In the genomic region with DNA sequence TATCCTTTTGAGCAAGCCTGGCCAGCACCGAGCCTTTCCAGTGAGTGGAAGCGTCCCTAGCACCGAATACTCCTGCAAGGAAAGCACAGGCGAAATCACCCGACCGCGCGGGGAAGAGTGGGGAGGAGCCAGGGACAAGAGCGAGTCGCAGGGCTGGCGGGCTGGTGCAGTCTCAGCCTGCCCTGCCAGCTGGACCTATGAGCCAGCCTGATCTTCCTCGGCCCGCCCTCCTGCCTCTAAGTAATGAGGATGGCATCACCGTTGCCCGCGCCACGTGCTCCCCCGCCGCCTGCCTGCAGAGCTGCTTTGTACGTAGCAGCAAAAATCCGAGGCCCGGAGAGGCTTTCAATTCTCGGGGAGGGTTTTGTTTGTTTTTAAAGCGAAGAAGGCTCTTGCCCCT, we compare ENCODE assay signal across 8 mouse cellular contexts. TPM values are rescaled to one million over a fixed set of nuclear protein-coding genes. Genes with fewer than 3 reads are reported as not detected.
DNase-seq lines count a peak whose midpoint lies in the region; ATAC-seq and TF ChIP-seq lines count a peak whose summit lies in the region.

No protein-coding gene starts in this region.

- DNase-seq in Patski (ENCODE audit: low read depth, low spot score) = no peak
- DNase-seq in cerebellum, postnatal 14 days = peak; percentile 92 to 94
- peak; percentile 88 to 89 for DNase-seq in frontal cortex, postnatal 10 days (ENCODE audit: low spot score in 2 of 2)
- DNase-seq in left cerebral cortex, adult 11 months (ENCODE audit: low spot score) = peak; percentile 90
- peak; percentile 96 for DNase-seq in lung, postnatal 36 days
- DNase-seq in retina, embryonic 14.5 days (ENCODE audit: low spot score) = peak; percentile 97
- DNase-seq in thymus, postnatal 36 days = peak; percentile 77 to 85

- TF ChIP-seq CTCF in Patski (IDR thresholded peaks at IDR 0.05) = no peak

- H3K4me3 ChIP-seq in hindbrain, embryonic 12.5 days = peak overlapping the region; percentile 27

- CTCF ChIA-PET in Patski (lab: Charles Lee) = no interaction called here

- ATAC-seq in Patski = peak; percentile 82
- peak; percentile 90 for ATAC-seq in hindbrain, embryonic 12.5 days (ENCODE audit: low FRiP score)

- no peaks in the 10 kb centered on the region for H3K9me3 ChIP-seq in hindbrain, embryonic 12.5 days (replicated peaks)

- H3K36me3 ChIP-seq in hindbrain, embryonic 12.5 days = no peaks in the 10 kb centered on the region

- H3K4me2 ChIP-seq in hindbrain, embryonic 12.5 days (replicated peaks) = peak overlapping the region; percentile 65

- peak overlapping the region; percentile 81 for H3K27ac ChIP-seq in hindbrain, embryonic 12.5 days

- POLR2A ChIA-PET in Patski (lab: Charles Lee) = interaction anchor here (1.7 kb wide), 1 partner anchor 21 kb away, joined by 4 read pairs; no protein-coding TSS in a partner anchor

- peaks cover 87% of the 10 kb centered on the region for H3K4me1 ChIP-seq in hindbrain, embryonic 12.5 days

- H3K9ac ChIP-seq in hindbrain, embryonic 12.5 days = peak overlapping the region; percentile 57

- in situ Hi-C loops in Patski (cut with MboI; ENCODE audit: low pct_unique_long_range_greater_than_20kb) = no loop called here

- WGBS in hindbrain, embryonic 12.5 days = under 1% methylated on average over 24 of the region's 24 CpGs

- no peaks in the 10 kb centered on the region for H3K27me3 ChIP-seq in Patski
- H3K27me3 ChIP-seq in hindbrain, embryonic 12.5 days = no peaks in the 10 kb centered on the region

RNA-seq across cellular contexts. Expression of gene Anp32a, which starts 22.5 kb away (rescaled TPM):
- 231 TPM for polyA plus RNA-seq in Patski (2021)
- polyA plus RNA-seq in hindbrain, embryonic 12.5 days (2016; fragmentation: Nextera tagmentation; extraction: Ambion mirVana) = 166 and 171 TPM in 2 replicates
